Mouse (Mus musculus) adrenal gland, adult 8-10 months (tissue): ENCODE data around the gene Ganc. TPM values are rescaled to one million over a fixed set of nuclear protein-coding genes. Genes with fewer than 3 reads are reported as not detected.

Experiments
- DNase-seq: peaks from one replicate; pipeline ENCODE4 v3.0.0; 2022
- total RNA-seq, 4 experiments: library from RNA; stranded (reverse); gene quantifications; 2 replicates each; pipeline ENCODE4 v1.2.4; 2022

Ganc gene
- total RNA-seq, 4 experiments from 2014 or later: 41.0 to 49.5 (median 44.7) TPM

DNA sequence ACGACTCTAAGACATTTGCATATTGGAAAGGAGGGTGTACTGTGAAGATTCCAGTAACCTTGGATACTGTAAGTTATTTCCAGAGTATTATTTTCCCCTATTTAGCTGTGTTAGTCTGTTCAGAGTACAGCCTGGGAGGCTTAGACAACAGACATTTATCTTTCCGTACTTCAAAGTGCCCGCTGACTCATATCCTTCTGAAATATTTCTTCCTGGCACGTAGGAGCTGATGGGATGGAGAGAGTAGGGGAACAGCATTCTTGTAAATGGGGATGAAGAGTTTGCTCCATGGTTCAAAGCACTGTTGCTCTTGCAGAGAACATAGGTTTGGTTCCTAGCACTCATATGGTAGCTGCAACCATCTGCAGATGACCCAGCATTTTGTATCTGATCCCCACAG is 48.9 kb downstream of the Ganc start:
- peak; percentile 18 for DNase-seq

GRCm38 (mm10) chr2:120454987-120455386 is 51.3 kb downstream of the Ganc start:
- no peak for DNase-seq

DNA sequence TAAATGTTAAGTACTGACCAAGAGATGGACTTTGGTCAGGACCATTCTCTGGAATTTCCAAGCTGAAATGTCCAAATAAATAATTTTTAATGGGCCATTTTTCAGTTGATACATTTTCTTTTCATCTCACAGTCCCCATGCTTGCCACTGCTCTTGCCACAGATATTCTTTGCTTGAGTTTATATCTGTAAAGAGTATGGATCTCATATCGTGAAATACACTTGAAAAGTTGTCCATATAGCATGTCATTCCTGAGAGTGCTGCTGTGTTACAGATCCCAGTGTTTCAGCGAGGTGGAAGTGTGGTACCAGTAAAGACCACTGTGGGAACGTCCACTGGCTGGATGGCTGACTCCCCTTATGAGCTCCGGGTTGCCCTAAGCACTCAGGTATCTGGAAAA is 52.0 kb downstream of the Ganc start, which contains the start of gene Capn3:
TSS of gene Capn3 (plus strand) at position 301 of the 400 bp plus-strand sequence.
- no peak for DNase-seq

DNA sequence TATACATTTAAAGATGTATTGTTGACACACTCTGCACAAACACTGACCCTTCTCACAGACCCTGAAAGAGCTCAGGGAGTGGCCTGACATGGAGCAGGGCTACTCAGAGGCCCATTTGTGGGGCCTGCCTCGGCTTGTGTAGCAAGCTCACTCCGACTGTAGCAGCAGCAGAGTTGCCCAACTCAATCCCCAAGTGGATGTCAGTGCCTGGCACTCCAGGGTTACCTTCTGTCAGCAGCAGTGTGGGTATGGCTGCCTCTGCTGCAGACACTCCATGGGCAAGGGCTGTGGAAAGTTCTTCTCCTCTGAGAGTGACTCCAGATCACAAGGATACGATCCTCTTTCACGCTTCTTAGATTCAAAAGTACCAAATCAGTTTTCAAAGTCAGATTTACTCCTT is 56.5 kb downstream of the Ganc start:
- DNase-seq: no peak

DNA sequence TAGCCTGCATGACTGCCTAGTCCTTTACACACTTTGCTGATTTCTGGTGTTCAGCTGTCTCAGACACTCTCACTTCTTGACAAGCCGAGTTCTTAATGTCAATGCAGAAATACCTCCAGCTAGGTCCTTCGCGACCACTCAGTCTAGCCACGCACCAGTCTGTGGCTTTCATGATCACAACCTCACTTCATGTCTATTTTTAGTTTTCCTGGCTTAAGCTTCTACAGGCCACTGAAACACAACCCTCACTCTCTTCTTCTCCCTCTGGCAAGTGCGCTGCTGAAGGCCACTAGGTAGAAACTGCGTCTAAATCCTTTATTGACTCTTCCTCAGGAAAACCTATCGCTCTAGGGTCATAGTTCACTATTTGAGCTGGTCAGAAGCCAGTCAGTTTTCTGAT is 59.6 kb downstream of the Ganc start:
- no peak for DNase-seq

- no peak for DNase-seq
These were observed 60.4 kb downstream of the Ganc start for GRCm38 (mm10) chr2:120464091-120464490.

DNA sequence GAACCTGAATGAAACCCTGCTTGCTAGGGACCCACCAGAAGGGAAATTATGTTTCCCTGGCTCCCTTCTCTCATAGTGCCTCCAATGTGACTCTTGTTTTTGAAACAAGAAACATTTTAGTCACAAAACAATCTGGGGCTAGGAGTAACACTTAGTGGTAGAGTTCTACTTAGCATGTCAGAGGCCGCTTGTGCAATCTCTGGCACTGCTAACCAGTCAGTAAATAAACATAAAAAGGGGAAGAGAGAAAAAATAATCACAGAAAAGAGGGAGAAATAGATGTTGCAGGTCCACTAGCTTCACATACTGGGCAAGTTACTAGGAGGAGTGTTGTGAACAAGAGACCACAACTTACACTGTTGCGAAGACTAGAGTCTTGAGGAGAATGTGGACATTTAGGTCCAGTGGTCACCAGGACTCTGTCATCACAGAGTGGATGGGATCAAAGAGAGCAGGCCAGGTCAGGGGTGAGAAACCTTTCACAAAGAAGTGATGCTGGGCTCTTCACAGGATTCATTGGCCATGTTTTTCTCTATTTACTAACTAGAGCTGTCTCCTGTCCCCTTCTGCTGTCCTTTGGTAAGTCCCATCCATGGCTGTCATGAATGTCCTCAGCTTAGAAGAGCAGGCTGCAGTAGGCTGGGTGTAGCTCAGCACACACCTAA is 61.2 kb downstream of the Ganc start:
- DNase-seq: no peak

DNA sequence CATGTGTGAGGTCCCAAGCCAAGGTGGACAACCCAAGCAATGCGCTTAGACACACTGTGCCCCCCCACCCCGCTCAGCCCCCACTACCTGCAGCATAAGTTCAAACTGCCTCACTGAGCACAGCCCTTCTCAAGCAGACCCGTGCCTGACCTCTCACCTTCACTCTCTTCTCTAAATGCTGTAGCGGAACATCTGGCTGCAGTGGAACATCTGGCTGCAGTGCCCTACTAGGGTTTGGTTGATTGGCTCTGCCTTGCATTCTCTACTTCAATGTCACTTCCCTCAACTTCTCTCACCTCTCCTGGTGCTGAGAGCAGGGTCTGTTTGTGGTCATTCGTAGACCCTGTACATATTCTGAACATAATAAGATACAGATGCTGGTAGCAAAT is 61.7 kb downstream of the Ganc start:
- no peak for DNase-seq

GRCm38 (mm10) chr2:120468011-120468410 is 64.3 kb downstream of the Ganc start:
- no peak for DNase-seq

DNA sequence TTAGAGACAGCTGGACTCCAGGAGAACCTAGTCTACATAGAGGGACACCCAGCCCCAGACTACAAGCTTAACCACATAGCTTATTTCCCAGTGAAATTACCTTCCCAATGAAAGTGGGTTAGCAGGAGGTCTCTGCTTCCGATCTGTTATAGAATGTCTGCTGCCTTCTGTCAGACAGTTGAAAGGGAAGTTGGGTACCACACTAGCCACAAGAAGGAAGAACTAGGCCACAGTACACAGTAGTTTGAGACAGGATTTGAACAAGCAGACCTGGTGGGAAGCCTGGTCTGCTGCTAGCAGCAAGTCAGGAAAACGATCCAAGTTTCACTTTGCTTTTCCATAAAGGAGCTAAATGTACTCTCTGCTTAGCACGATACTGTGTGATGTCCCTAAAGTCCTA is 65.5 kb downstream of the Ganc start:
- no peak for DNase-seq

- no peak for DNase-seq
These were observed 66.0 kb downstream of the Ganc start for GRCm38 (mm10) chr2:120469715-120470114.

DNA sequence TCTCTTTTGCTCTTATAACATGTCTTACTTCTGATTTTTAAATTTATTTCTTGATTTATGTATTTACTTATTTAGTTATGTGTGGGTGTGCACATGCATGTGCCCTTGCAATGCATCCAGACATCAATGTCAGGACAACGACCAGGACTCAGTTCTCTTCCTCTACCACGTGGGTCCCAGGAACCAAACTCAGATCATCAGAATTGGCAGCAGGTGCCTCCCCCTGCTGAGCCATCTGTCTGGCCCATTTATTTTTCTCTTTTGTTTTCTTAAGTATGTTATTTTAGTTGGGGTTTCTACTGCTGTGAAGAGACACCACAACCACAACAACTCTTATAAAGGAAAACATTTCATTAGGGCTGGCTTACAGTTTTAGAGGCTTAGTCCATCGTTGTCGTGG is 67.2 kb downstream of the Ganc start:
- DNase-seq: no peak

DNA sequence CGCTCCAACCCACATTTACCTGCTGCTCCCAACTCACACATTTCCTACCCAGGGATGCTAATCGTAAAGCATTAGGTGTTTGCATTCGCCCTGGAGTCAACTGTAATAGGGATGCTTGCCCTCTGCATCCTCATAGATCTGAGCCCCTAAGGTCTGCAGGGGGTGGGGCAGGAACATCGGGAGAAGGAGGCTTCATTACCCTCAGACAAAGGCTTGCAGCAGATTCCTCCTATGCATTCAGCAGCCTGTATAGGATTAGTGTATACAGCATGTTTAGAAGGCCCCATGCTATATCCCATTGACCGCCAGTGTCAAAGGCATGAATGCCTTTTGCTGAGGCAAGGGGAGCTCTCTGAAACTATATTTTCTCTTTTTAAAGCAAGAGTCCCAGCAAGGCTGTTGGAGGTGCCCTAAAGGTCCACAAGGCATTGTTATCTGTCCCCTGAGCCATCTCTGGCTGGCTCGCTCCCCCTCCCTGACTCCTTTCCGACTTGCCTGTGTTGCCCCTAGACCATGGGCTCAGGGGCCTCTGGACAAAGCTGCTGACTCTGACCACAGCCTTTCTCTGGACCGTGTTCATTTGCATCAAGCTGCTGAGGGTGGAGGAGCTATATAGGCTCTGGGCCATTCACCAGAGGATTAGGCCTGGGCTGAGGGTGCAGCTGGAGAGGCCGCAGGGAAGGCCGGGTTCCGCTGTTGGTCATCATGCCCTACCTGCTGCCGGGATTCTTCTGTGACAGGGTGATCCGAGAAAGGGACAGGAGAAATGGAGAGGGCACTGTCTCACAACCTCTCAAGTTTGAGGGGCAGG is 72.8 kb downstream of the Ganc start:
- no peak for DNase-seq

- DNase-seq: peak; percentile 55
These were observed 74.9 kb downstream of the Ganc start for GRCm38 (mm10) chr2:120478600-120478999.

- no peak for DNase-seq
These were observed 78.2 kb downstream of the Ganc start for GRCm38 (mm10) chr2:120481921-120482320.

GRCm38 (mm10) chr2:120482506-120483389 is 79.1 kb downstream of the Ganc start:
- DNase-seq: no peak

- DNase-seq: no peak
These were observed 80.5 kb downstream of the Ganc start for GRCm38 (mm10) chr2:120484241-120484640.

- DNase-seq: no peak
These were observed 89.6 kb downstream of the Ganc start for GRCm38 (mm10) chr2:120493254-120493653.

GRCm38 (mm10) chr2:120496511-120496910 is 92.8 kb downstream of the Ganc start:
- no peak for DNase-seq

DNA sequence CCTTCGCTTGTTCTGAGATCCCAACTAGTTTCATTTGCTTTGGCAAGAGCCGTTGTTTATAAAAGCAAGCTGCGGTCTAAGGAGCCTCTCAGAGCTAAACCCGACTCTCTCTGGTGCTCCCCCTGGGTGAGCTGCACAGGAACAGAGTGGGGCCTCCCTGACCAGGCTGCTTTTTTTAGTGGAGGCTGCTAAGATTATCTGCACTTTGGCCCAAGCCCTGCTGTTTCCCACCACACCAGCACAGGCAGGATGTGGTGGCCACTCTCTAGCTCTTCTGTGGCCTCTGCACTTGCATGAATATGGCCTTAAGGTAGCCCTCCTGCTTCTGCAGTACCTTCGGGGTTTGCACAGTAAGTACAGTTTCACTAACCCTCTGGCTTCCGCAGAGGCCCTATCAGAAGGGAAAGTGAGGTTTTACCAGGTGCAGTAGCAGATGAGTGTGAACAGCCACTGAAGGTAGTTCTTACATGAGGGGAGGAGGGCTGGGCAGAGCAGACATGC is 96.3 kb downstream of the Ganc start:
- no peak for DNase-seq

- no peak for DNase-seq
These were observed 97.6 kb downstream of the Ganc start for GRCm38 (mm10) chr2:120501136-120501918.
